Mouse (Mus musculus) erythroblast, embryonic 14.5 days (primary cell): ENCODE results near the gene Pkig. TPM values are rescaled to one million over a fixed set of nuclear protein-coding genes. Genes with fewer than 3 reads are reported as not detected.

Experiments used
- H3K27me3 ChIP-seq: 2 replicates; pipeline ENCODE4 v1.6.1; 2012; ENCODE audit warnings: inconsistent platforms; ENCODE audit not compliant: control insufficient read depth
- H3K36me3 ChIP-seq: 2 replicates; pipeline ENCODE4 v1.6.1; 2012; ENCODE audit warnings: mild to moderate bottlenecking, inconsistent platforms; ENCODE audit not compliant: control insufficient read depth
- H3K4me1 ChIP-seq: 2 replicates; pipeline ENCODE4 v1.6.1; 2012; ENCODE audit warnings: inconsistent platforms; ENCODE audit not compliant: control insufficient read depth
- H3K4me3 ChIP-seq: replicated peaks from 2 replicates; pipeline ENCODE3; 2012; ENCODE audit warnings: moderate library complexity, mild to moderate bottlenecking, inconsistent platforms
- H3K9me3 ChIP-seq: 2 replicates; pipeline ENCODE4 v1.6.1; 2012; ENCODE audit warnings: low read length, inconsistent platforms, mixed read lengths; ENCODE audit not compliant: control insufficient read depth
- GATA1 ChIP-seq: IDR thresholded peaks from 2 replicates; pipeline ENCODE4 v1.6.1; 2012; ENCODE audit warnings: low read length, inconsistent platforms, mixed read lengths
- TAL1 ChIP-seq: IDR thresholded peaks from 3 replicates; pipeline ENCODE4 v1.6.1; 2012; ENCODE audit warnings: low read length, inconsistent platforms, mixed read lengths
- polyA plus RNA-seq: library from polyadenylated mRNA; stranded (reverse); fragments of >175 nt; gene quantifications from 2 replicates; pipeline ENCODE4 v1.2.3, GENCODE M21; 2012

Gene Pkig
- polyA plus RNA-seq, 1 experiment, result 157 TPM

- H3K4me3 ChIP-seq, result no peak overlapping the region
- no peaks in the 10 kb centered on the region for H3K9me3 ChIP-seq
- no peaks in the 10 kb centered on the region for H3K27me3 ChIP-seq
- TF ChIP-seq TAL1, result no peak
- TF ChIP-seq GATA1, result no peak
- peaks cover 82% of the 10 kb centered on the region for H3K36me3 ChIP-seq
- no peaks in the 10 kb centered on the region; the same call in 1 of the 2 replicates for H3K4me1 ChIP-seq
Observed at GRCm38 (mm10) chr2:163726766-163727393, 68.7 kb downstream of the Pkig start.

GRCm38 (mm10) chr2:163728300-163728699 lies 70.1 kb downstream of the Pkig start:
- Histone ChIP-seq H3K36me3 (peaks cover 74% of the 10 kb centered on the region), H3K27me3 (no peaks in the 10 kb centered on the region), H3K4me3 (no peak overlapping the region), H3K9me3 (no peaks in the 10 kb centered on the region), H3K4me1 (no peaks in the 10 kb centered on the region; the same call in 1 of the 2 replicates)
- TF ChIP-seq GATA1, result no peak
- TF ChIP-seq TAL1, result no peak

- no peaks in the 10 kb centered on the region for H3K4me1 ChIP-seq
- H3K4me3 ChIP-seq, result no peak overlapping the region
- peaks cover 39% of the 10 kb centered on the region for H3K36me3 ChIP-seq
- TF ChIP-seq GATA1, result no peak
- H3K9me3 ChIP-seq, result no peaks in the 10 kb centered on the region
- H3K27me3 ChIP-seq, result no peaks in the 10 kb centered on the region
Observed at GRCm38 (mm10) chr2:163732021-163732420, 73.8 kb downstream of the Pkig start.

- TF ChIP-seq GATA1 (no peak), TAL1 (no peak)
- no peaks in the 10 kb centered on the region for H3K27me3 ChIP-seq
- H3K4me3 ChIP-seq, result no peak overlapping the region
- H3K36me3 ChIP-seq, result peaks cover 18% of the 10 kb centered on the region
- H3K4me1 ChIP-seq, result no peaks in the 10 kb centered on the region; the same call in 1 of the 2 replicates
- H3K9me3 ChIP-seq, result no peaks in the 10 kb centered on the region
Observed at GRCm38 (mm10) chr2:163735163-163735562, 77.0 kb downstream of the Pkig start.

- Histone ChIP-seq H3K27me3 (no peaks in the 10 kb centered on the region), H3K9me3 (no peaks in the 10 kb centered on the region), H3K4me1 (no peaks in the 10 kb centered on the region; the same call in 1 of the 2 replicates), H3K4me3 (no peak overlapping the region), H3K36me3 (peaks cover 10% of the 10 kb centered on the region)
- no peak for TF ChIP-seq TAL1
- TF ChIP-seq GATA1, result no peak
Observed at GRCm38 (mm10) chr2:163735980-163736379, 77.8 kb downstream of the Pkig start.

GRCm38 (mm10) chr2:163742656-163743055 lies 84.5 kb downstream of the Pkig start:
- Histone ChIP-seq H3K4me3 (no peak overlapping the region), H3K4me1 (no peaks in the 10 kb centered on the region; the same call in 1 of the 2 replicates), H3K36me3 (no peaks in the 10 kb centered on the region), H3K27me3 (no peaks in the 10 kb centered on the region), H3K9me3 (no peaks in the 10 kb centered on the region)
- no peak for TF ChIP-seq TAL1
- no peak for TF ChIP-seq GATA1

- no peaks in the 10 kb centered on the region for H3K9me3 ChIP-seq
- no peaks in the 10 kb centered on the region; the same call in 1 of the 2 replicates for H3K4me1 ChIP-seq
- TF ChIP-seq TAL1 (no peak), GATA1 (no peak)
- peaks cover 2% of the 10 kb centered on the region for H3K27me3 ChIP-seq
- H3K36me3 ChIP-seq, result no peaks in the 10 kb centered on the region
- H3K4me3 ChIP-seq, result no peak overlapping the region
Observed at GRCm38 (mm10) chr2:163743357-163743756, 85.2 kb downstream of the Pkig start.

- Histone ChIP-seq H3K4me1 (peaks cover 7% of the 10 kb centered on the region), H3K4me3 (no peak overlapping the region), H3K27me3 (peaks cover 18% of the 10 kb centered on the region)
Observed at GRCm38 (mm10) chr2:163744801-163745570, 86.8 kb downstream of the Pkig start.

GRCm38 (mm10) chr2:163749647-163750611 lies 91.7 kb downstream of the Pkig start, which contains the start of gene Ada:
Ada (minus strand) TSS chr2:163750239.
- no peaks in the 10 kb centered on the region for H3K36me3 ChIP-seq
- peak within 1 kb of the TSS; percentile 61 for H3K4me3 ChIP-seq
- peaks cover 14% of the 10 kb centered on the region for H3K4me1 ChIP-seq
- no peaks in the 10 kb centered on the region for H3K9me3 ChIP-seq
- TF ChIP-seq TAL1 (no peak), GATA1 (no peak)
- peaks cover 26% of the 10 kb centered on the region for H3K27me3 ChIP-seq

More at GRCm38 (mm10) chr2:163744801-163745570, 86.8 kb downstream of the Pkig start:
- H3K9me3 ChIP-seq, result no peaks in the 10 kb centered on the region
- no peaks in the 10 kb centered on the region for H3K36me3 ChIP-seq
- no peak for TF ChIP-seq GATA1
- no peak for TF ChIP-seq TAL1
